Mouse (Mus musculus): ENCODE data around the gene Tmeff1.

GRCm38 (mm10) chr4:48663271-48663670 lies 78.3 kb downstream of the Tmeff1 start, which contains the start of gene Cavin4:
- no peak for TF ChIP-seq ZC3H11A (IDR thresholded peaks at IDR 0.05; ENCODE audit: borderline replicate concordance, low read depth, low read length)
- TF ChIP-seq MAFK (IDR thresholded peaks at IDR 0.05; ENCODE audit: insufficient read depth, low read depth, low read length) = no peak
- no peak for TF ChIP-seq ZNF384 (IDR thresholded peaks at IDR 0.05; ENCODE audit: low read depth, low read length)
- no peak for TF ChIP-seq HCFC1 (IDR thresholded peaks at IDR 0.05; ENCODE audit: borderline replicate concordance, insufficient read depth, low read length)
- no peak for TF ChIP-seq CHD2 (IDR thresholded peaks at IDR 0.05; ENCODE audit: low read depth, low read length)
